Mouse (Mus musculus) adrenal gland, postnatal 25 days (tissue): Measurements from ENCODE around the gene Il6st. TPM values are rescaled to one million over a fixed set of nuclear protein-coding genes. Genes with fewer than 3 reads are reported as not detected.

Experiments used
- DNase-seq: peaks from one replicate; pipeline ENCODE4 v3.0.0; 2021; ENCODE audit warnings: mixed read lengths
- total RNA-seq: library from RNA; stranded (reverse); gene quantifications from 2 replicates; pipeline ENCODE4 v1.2.3, GENCODE M21; 2021

The Il6st gene
- total RNA-seq, 1 experiment from 2014 or later, result 388 TPM

GRCm38 (mm10) chr13:112442867-112443529 lies 20.9 kb upstream of the Il6st start:
- DNase-seq, result no peak

- DNase-seq, result no peak
Measured at GRCm38 (mm10) chr13:112447108-112447665, 16.7 kb upstream of the Il6st start.

- no peak for DNase-seq
Measured at GRCm38 (mm10) chr13:112450210-112450609, 13.7 kb upstream of the Il6st start.

GRCm38 (mm10) chr13:112457366-112457765 lies 6.5 kb upstream of the Il6st start:
- DNase-seq, result no peak

- no peak for DNase-seq
Measured at GRCm38 (mm10) chr13:112458016-112458415, 5.9 kb upstream of the Il6st start.

- no peak for DNase-seq
Measured at GRCm38 (mm10) chr13:112458435-112459018, 5.3 kb upstream of the Il6st start.

GRCm38 (mm10) chr13:112459956-112460355 lies 3.9 kb upstream of the Il6st start:
- no peak for DNase-seq

- DNase-seq, result no peak
Measured at GRCm38 (mm10) chr13:112462411-112462987, 1.4 kb upstream of the Il6st start.

- no peak for DNase-seq
Measured at GRCm38 (mm10) chr13:112463337-112463802, 500 bp upstream of the Il6st start.

GRCm38 (mm10) chr13:112464626-112465287 lies 887 bp downstream of the Il6st start:
- DNase-seq, result no peak

- DNase-seq, result no peak
Measured at GRCm38 (mm10) chr13:112465585-112465984, 1.7 kb downstream of the Il6st start.

GRCm38 (mm10) chr13:112466136-112466945 lies 2.5 kb downstream of the Il6st start:
- no peak for DNase-seq

GRCm38 (mm10) chr13:112466946-112467255 lies 3.0 kb downstream of the Il6st start:
- no peak for DNase-seq

GRCm38 (mm10) chr13:112467384-112467783 lies 3.5 kb downstream of the Il6st start:
- DNase-seq, result no peak

- no peak for DNase-seq
Measured at GRCm38 (mm10) chr13:112469491-112469890, 5.6 kb downstream of the Il6st start.

GRCm38 (mm10) chr13:112471201-112471600 lies 7.3 kb downstream of the Il6st start:
- DNase-seq, result no peak

- DNase-seq, result no peak
Measured at GRCm38 (mm10) chr13:112472401-112473023, 8.6 kb downstream of the Il6st start.

GRCm38 (mm10) chr13:112473757-112474755 lies 10.2 kb downstream of the Il6st start:
- DNase-seq, result no peak

GRCm38 (mm10) chr13:112479032-112479431 lies 15.2 kb downstream of the Il6st start:
- no peak for DNase-seq

GRCm38 (mm10) chr13:112479926-112480325 lies 16.1 kb downstream of the Il6st start:
- DNase-seq, result no peak
